Mouse (Mus musculus) heart, postnatal 0 days (tissue): Measurements from ENCODE around the gene Arhgap45.

ENCODE experiments used
- CTCF ChIP-seq: IDR thresholded peaks from 2 replicates; pipeline ENCODE4 v1.5.1; 2016; ENCODE audit warnings: antibody characterized with exemption, control low read depth, low read depth
- EP300 ChIP-seq: IDR thresholded peaks from 2 replicates; pipeline ENCODE4 v1.6.1; 2016; ENCODE audit warnings: antibody characterized with exemption, low read depth

- no peak for TF ChIP-seq EP300
- no peak for TF ChIP-seq CTCF
These were observed 32.4 kb downstream of the Arhgap45 start for GRCm38 (mm10) chr10:80048834-80049233.
